Mouse (Mus musculus) megakaryocyte, embryonic 14.5 days (primary cell): ENCODE results near the gene Stk39. TPM values are rescaled to one million over a fixed set of nuclear protein-coding genes. Genes with fewer than 3 reads are reported as not detected.

Experiments
- H3K27me3 ChIP-seq: replicated peaks from 2 replicates; pipeline ENCODE3; 2012; ENCODE audit warnings: inconsistent platforms
- H3K36me3 ChIP-seq: replicated peaks from 2 replicates; pipeline ENCODE3; 2012; ENCODE audit warnings: low read length, inconsistent platforms, mixed read lengths
- H3K4me1 ChIP-seq: 2 replicates; pipeline ENCODE4 v1.6.1; 2012; ENCODE audit warnings: inconsistent platforms
- H3K4me3 ChIP-seq: replicated peaks from 2 replicates; pipeline ENCODE3; 2012; ENCODE audit warnings: moderate library complexity, mild to moderate bottlenecking, inconsistent platforms
- H3K9me3 ChIP-seq: 2 replicates; pipeline ENCODE4 v1.6.1; 2012; ENCODE audit warnings: inconsistent platforms
- FLI1 ChIP-seq: IDR thresholded peaks from 2 replicates; pipeline ENCODE4 v1.6.1; 2012; ENCODE audit warnings: low read length, inconsistent platforms, mixed read lengths
- GATA1 ChIP-seq: IDR thresholded peaks from 3 replicates; pipeline ENCODE4 v1.6.1; 2012; ENCODE audit warnings: mixed read lengths, low read length, inconsistent platforms, borderline replicate concordance
- polyA plus RNA-seq: library from polyadenylated mRNA; stranded (reverse); fragments of >175 nt; gene quantifications from 2 replicates; pipeline ENCODE4 v1.2.3, GENCODE M21; 2012; ENCODE audit warnings: low replicate concordance; ENCODE audit not compliant: insufficient read depth

The Stk39 gene
- polyA plus RNA-seq, 1 experiment, result 0.95 TPM

DNA sequence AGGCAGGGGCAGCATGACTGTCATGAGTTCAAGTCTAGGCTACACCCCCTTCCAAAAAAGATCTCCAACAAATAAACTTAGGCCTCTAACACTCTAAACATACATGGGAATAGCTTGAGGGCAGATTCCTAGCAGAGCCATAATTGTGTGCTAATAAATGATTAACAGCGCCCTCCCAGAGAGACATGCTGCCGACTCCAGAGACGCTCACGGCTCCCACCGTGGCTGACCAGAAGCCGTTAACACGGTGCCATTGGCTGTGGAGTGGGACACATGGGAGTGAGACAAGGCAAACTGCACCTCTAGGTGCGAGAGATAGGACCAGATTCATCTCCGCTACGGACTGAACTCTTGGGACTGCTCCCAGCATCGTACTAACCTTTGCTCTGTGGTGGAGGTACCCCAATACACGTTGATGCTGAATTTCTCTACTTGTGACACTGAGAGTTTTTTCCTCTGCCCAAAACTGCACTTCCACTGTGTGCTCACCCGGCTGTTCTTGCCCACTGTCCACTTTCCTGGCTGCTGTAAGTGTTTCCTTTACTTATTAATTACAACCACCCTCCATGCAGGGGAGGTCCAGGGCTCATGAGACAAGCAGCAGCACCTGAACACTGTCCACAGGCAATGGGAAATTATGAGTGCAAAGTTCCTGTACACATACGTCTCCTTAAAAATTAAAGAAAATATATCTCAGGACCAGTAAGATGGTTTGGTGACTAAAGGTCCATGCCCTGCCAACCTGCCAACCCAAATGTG lies 84.1 kb downstream of the Stk39 start:
- TF ChIP-seq GATA1, result no peak
- no peak for TF ChIP-seq FLI1
- Histone ChIP-seq H3K9me3 (no peaks in the 10 kb centered on the region), H3K36me3 (no peaks in the 10 kb centered on the region), H3K4me1 (no peaks in the 10 kb centered on the region), H3K27me3 (no peaks in the 10 kb centered on the region), H3K4me3 (no peak overlapping the region)

DNA sequence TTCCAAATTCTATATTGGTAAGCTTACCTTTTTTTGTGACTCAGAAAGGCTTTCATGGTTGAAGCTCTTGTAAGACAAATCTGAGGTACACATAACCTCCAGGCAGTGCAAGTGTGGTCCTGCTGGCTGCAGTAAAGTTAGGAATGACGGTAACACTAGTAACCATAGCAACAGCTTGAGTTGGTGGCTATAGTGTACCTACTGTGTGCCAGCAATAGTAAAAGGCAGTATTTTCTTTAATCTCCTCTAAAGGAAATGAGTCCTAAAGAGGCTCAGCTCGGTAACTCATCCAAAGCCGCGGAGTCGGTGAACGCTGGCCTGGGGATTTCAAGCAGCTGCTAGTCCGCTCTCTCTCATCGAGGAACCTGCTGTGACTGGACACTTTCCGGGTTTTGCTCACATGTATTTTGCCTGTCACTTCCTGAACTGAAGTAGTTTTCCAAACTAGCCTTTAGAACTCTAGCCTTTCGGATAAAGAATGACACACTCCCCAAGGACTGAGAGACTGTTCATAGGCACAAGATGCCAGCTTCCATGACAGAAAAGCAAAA lies 85.7 kb downstream of the Stk39 start:
- Histone ChIP-seq H3K4me1 (peaks cover 11% of the 10 kb centered on the region; the same call in 1 of the 2 replicates), H3K4me3 (no peak overlapping the region), H3K9me3 (no peaks in the 10 kb centered on the region), H3K36me3 (no peaks in the 10 kb centered on the region), H3K27me3 (no peaks in the 10 kb centered on the region)
- TF ChIP-seq GATA1 (no peak), FLI1 (no peak)

DNA sequence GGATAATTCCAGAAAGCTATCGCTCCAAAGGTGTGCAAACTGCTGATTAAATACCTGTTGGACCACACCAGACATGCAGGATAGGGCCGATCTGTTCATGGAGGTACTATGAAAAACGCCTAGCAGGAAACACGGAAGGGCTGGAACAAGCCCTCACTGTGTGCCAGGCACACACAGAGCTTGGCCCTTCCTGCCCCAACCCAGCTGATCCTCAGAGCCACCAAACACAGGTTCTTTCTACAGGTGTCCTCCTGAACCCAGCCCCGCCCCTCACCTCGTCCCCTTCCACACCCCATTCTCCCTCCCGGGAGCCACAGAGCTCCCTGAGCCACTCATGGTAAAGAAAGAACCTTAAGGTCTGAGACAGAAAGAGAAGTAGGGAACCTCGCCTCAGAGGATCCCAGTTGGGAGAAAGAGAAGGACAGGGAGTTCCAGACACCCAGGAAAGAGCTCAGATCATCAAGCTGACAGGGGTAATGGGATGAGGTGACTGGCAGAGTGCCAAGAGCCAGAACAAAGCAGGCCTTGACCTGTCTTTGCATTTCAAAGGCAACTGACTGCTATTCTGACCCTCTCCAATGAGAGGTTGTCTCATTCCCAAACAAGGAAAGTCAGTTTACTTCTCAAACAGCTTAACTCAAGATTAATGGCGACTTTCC lies 86.3 kb downstream of the Stk39 start:
- H3K4me3 ChIP-seq, result no peak overlapping the region
- no peaks in the 10 kb centered on the region for H3K27me3 ChIP-seq
- H3K36me3 ChIP-seq, result no peaks in the 10 kb centered on the region
- peaks cover 11% of the 10 kb centered on the region; the same call in 1 of the 2 replicates for H3K4me1 ChIP-seq
- H3K9me3 ChIP-seq, result no peaks in the 10 kb centered on the region
- TF ChIP-seq GATA1 (no peak), FLI1 (no peak)

DNA sequence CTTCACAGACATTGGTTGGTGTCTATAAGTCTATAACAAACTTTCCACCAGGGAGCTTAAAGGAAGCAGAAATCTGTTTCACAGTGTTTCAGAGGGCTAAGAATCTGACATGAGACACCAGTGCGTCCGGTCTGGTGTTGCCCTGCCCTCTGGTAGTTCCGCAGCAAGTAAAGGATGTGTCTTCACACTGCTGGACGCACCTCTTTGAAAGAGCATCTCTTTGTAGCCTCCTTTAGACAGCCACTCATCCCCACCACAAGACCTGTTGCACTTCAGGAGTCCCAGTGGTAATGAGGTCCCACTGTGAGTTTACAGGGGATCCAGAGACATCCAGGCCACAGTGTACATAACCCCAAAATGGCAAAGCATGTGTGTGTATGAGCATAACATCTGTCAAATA lies 88.1 kb downstream of the Stk39 start:
- no peak overlapping the region for H3K4me3 ChIP-seq
- peaks cover 14% of the 10 kb centered on the region; the same call in 1 of the 2 replicates for H3K4me1 ChIP-seq
- no peaks in the 10 kb centered on the region for H3K9me3 ChIP-seq
- no peak for TF ChIP-seq GATA1
- TF ChIP-seq FLI1, result no peak
- H3K36me3 ChIP-seq, result no peaks in the 10 kb centered on the region
- H3K27me3 ChIP-seq, result no peaks in the 10 kb centered on the region

DNA sequence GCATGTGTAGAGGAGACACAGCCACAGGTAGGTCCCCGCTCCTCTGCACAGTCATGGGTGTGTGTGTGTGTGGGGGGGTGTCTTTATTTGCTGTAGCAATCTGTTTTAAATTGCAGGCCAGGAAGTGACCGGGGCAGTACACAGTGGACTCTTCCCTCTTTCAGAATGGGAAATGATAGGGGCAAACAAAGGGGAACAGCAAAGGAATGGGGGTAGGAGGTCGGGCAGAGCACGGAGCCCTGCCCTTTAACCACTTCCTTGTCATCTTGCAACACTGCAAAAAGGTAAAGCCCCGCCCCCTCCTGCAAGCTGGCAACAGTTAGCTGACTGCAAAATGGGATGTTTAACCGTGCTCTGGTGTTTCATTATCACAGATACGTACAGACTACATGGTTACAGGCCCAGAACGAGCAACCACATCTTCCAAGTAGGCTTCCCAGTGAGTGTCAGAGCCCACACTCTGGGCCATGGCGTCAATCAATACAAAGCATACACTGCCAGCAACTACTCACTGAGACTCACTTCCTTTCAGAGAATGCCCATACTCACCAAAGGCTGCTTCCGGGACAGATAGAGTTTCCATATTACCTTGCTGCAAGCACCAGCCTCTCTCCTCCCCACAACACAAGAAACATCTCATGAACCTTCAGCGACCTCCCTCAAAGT lies 89.5 kb downstream of the Stk39 start:
- H3K27me3 ChIP-seq, result no peaks in the 10 kb centered on the region
- TF ChIP-seq FLI1 (no peak), GATA1 (no peak)
- no peaks in the 10 kb centered on the region for H3K9me3 ChIP-seq
- H3K4me1 ChIP-seq, result peaks cover 14% of the 10 kb centered on the region; the same call in 1 of the 2 replicates
- peak overlapping the region; percentile 59 for H3K4me3 ChIP-seq
- no peaks in the 10 kb centered on the region for H3K36me3 ChIP-seq

DNA sequence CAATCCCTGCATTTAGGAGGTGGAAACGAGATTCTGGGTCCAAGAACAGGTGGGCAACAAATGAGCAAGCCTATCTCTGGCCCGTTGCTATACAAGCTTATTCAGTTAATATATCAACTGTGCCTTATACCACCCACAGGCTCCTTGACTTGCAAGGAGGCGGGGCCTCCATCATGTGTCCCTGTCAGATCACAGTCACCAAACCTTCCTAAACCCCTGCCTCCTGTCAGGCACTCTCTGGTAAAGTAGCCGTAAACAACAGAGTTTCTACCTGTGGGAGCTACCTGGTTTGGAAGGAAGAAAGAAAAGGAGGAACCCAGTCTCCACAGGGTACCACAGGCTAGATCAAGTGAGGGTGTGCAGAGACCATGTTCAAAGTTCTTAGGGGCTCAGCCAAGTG lies 90.2 kb downstream of the Stk39 start:
- peak overlapping the region; percentile 59 for H3K4me3 ChIP-seq
- no peak for TF ChIP-seq GATA1
- H3K36me3 ChIP-seq, result no peaks in the 10 kb centered on the region
- H3K27me3 ChIP-seq, result peaks cover 3% of the 10 kb centered on the region
- 0 out of 2 replicates have a peak, but pooled peaks cover 5% of the 10 kb centered on the region for H3K9me3 ChIP-seq
- H3K4me1 ChIP-seq, result peaks cover 14% of the 10 kb centered on the region; the same call in 1 of the 2 replicates

DNA sequence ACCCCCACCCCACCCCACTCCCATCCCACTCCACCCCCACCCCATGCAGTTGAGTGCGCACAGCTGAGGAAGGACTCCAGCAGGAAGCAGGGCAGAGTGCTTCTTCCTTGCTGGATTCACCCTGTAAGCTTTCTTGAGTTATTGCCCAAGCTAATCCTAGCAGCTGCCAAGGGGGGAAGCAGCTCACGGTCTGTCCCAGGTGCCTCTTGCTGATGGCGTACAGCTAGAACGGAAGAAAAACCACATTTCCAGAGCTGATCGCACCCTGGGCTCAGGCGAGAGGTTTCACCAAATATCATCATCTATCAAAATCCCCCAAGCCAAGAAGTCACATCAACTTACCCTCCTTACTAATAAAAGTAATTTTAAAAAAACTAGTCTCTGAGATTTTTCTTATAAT lies 90.9 kb downstream of the Stk39 start:
- TF ChIP-seq FLI1, result no peak
- TF ChIP-seq GATA1, result no peak
- Histone ChIP-seq H3K4me3 (no peak overlapping the region), H3K9me3 (0 out of 2 replicates have a peak, but pooled peaks cover 5% of the 10 kb centered on the region), H3K36me3 (no peaks in the 10 kb centered on the region), H3K4me1 (peaks cover 14% of the 10 kb centered on the region; the same call in 1 of the 2 replicates), H3K27me3 (peaks cover 3% of the 10 kb centered on the region)

DNA sequence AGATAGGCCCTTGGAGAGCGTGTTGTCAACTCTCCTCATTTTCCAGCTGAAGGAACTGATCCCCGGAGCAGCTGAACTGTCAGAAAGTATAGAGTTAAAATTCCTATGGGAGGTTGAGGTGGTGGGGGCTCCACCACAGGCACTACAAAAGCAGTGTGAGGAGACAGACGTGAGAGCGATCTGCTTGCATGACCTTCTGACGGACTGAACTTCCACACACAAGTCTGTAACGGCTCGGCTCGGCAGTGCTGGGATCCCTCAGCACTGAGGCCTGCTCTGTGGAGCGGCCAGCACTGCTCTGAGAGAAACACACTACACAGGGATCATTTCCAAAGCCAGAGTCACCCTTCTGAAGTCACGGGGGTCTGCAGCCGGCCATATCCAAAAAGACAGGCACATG lies 92.4 kb downstream of the Stk39 start:
- Histone ChIP-seq H3K9me3 (0 out of 2 replicates have a peak, but pooled peaks cover 5% of the 10 kb centered on the region), H3K27me3 (peaks cover 3% of the 10 kb centered on the region), H3K36me3 (no peaks in the 10 kb centered on the region), H3K4me3 (no peak overlapping the region), H3K4me1 (peaks cover 14% of the 10 kb centered on the region; the same call in 1 of the 2 replicates)
- TF ChIP-seq FLI1 (no peak), GATA1 (no peak)

DNA sequence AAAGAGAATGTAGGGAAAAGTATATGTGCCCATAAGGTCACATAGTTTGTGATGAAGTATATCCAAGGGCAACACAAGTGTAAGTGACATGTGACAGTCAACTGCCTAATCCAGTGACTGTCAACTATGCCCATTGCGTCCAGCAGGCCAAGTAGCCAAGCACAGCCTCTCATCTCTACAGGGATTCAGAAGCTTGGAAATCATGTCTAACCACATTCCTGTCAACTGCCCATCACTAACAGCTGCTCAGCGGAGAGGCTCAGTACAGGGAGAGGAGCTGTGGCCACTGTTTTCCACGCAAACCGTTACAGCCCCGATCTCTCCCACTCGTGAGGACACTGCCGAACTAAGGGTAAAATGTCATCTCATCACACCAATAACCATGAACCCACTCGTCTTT lies 93.7 kb downstream of the Stk39 start:
- peaks cover 14% of the 10 kb centered on the region; the same call in 1 of the 2 replicates for H3K4me1 ChIP-seq
- 0 out of 2 replicates have a peak, but pooled peaks cover 5% of the 10 kb centered on the region for H3K9me3 ChIP-seq
- H3K4me3 ChIP-seq, result no peak overlapping the region
- H3K36me3 ChIP-seq, result no peaks in the 10 kb centered on the region
- H3K27me3 ChIP-seq, result peaks cover 3% of the 10 kb centered on the region
- TF ChIP-seq GATA1, result no peak
- no peak for TF ChIP-seq FLI1
